Mouse (Mus musculus) fibroblast of lung, adult 2 months (primary cell): Measurements from ENCODE around the gene Htatip2.

Source experiments
- DNase-seq: peaks from one replicate; pipeline ENCODE4 v3.0.0-alpha.2; 2011; ENCODE audit warnings: low read depth

Gene Htatip2

GRCm38 (mm10) chr7:49786618-49787382 lies 27.9 kb downstream of the Htatip2 start:
- DNase-seq: no peak

- DNase-seq: no peak
These were observed 28.4 kb downstream of the Htatip2 start for GRCm38 (mm10) chr7:49787383-49787645.

GRCm38 (mm10) chr7:49794304-49794703 lies 35.4 kb downstream of the Htatip2 start:
- no peak for DNase-seq

GRCm38 (mm10) chr7:49797171-49797570 lies 38.3 kb downstream of the Htatip2 start:
- DNase-seq: no peak

- DNase-seq: no peak
These were observed 44.6 kb downstream of the Htatip2 start for GRCm38 (mm10) chr7:49803511-49803910.

- no peak for DNase-seq
These were observed 45.8 kb downstream of the Htatip2 start for GRCm38 (mm10) chr7:49804638-49805165.

GRCm38 (mm10) chr7:49805618-49806017 lies 46.7 kb downstream of the Htatip2 start:
- DNase-seq: no peak

- DNase-seq: no peak
These were observed 48.3 kb downstream of the Htatip2 start for GRCm38 (mm10) chr7:49807093-49807682.

- no peak for DNase-seq
These were observed 49.1 kb downstream of the Htatip2 start for GRCm38 (mm10) chr7:49807846-49808622.

GRCm38 (mm10) chr7:49809100-49809499 lies 50.2 kb downstream of the Htatip2 start:
- no peak for DNase-seq

GRCm38 (mm10) chr7:49809562-49809961 lies 50.6 kb downstream of the Htatip2 start:
- DNase-seq: no peak

GRCm38 (mm10) chr7:49811346-49811745 lies 52.4 kb downstream of the Htatip2 start:
- no peak for DNase-seq

- DNase-seq: no peak
These were observed 60.5 kb downstream of the Htatip2 start for GRCm38 (mm10) chr7:49819393-49819792.

- DNase-seq: no peak
These were observed 62.5 kb downstream of the Htatip2 start for GRCm38 (mm10) chr7:49821370-49821769.

- DNase-seq: no peak
These were observed 63.1 kb downstream of the Htatip2 start for GRCm38 (mm10) chr7:49822028-49822427.
